Mouse (Mus musculus): Measurements from ENCODE around the gene Pspc1.

Gene Pspc1

GRCm38 (mm10) chr14:56702644-56703043 lies 75.5 kb downstream of the Pspc1 start:
- no peak for DNase-seq (ENCODE audit: low read depth in 1 of 2, low spot score in 2 of 2)

- no peak for DNase-seq (ENCODE audit: low read depth in 1 of 2, low spot score in 2 of 2)
Measured at GRCm38 (mm10) chr14:56697836-56698235, 80.3 kb downstream of the Pspc1 start.

GRCm38 (mm10) chr14:56695495-56695894 lies 82.6 kb downstream of the Pspc1 start:
- no peak for DNase-seq (ENCODE audit: low read depth in 1 of 2, low spot score in 2 of 2)

- no peak for DNase-seq (ENCODE audit: low read depth in 1 of 2, low spot score in 2 of 2)
Measured at GRCm38 (mm10) chr14:56689766-56690165, 88.3 kb downstream of the Pspc1 start.

- no peak for DNase-seq (ENCODE audit: low read depth in 1 of 2, low spot score in 2 of 2)
Measured at GRCm38 (mm10) chr14:56689116-56689515, 89.0 kb downstream of the Pspc1 start.

GRCm38 (mm10) chr14:56685426-56685825 lies 92.7 kb downstream of the Pspc1 start:
- no peak for DNase-seq (ENCODE audit: low read depth in 1 of 2, low spot score in 2 of 2)
